11 mouse cellular contexts compared by ENCODE assay signal in the genomic region with DNA sequence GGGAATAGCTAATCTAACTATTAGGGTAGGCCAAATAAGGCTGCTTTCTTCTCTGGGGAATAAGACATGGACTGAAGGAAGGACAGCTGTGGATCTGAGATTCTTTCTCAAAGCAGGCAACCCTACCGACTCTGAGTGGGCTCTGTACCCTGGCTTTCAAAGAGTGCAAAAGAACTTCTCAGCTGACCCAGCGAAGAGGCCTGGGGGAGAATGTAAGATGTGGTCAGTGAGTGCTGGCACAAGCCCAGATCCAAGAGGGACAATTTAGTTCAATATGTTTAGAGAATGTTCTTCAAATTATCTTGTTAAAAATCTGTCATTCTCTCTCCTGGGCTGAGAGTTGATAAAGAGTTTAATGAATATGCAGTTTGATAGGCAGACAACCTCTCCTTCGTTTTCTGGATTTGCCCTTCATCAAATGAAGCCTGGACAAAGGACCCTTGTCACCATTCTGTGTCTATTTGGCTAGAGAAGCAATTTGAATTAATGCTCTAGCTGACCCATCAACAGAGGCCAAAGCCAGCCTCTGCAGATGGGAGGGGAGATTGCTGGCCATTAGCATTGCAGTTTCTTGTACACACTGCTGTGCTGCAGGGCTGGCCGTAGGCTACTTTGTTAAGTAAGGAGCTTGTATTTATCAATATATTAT.
DNase-seq lines count a peak whose midpoint lies in the region; ATAC-seq and TF ChIP-seq lines count a peak whose summit lies in the region.
"Had no signal": no experiment of that assay in that cellular context is flagged by ENCODE, and none has a peak within 500 bp of the region (broad histone marks: within the 10 kb centered on the region; RNA-seq: fewer than 3 reads in every experiment).

No protein-coding gene starts in this region.

- ATAC-seq in CD4-positive, CD25-positive, alpha-beta regulatory T cell, adult 4 months = no peak

- no peak for TF ChIP-seq POLR2A in brain, embryonic 14.5 days (IDR thresholded peaks at IDR 0.05; ENCODE audit: borderline replicate concordance, extremely low read depth, insufficient read depth, insufficient read length, poor library complexity, severe bottlenecking)

- TF ChIP-seq CTCF in brain, embryonic 14.5 days (IDR thresholded peaks at IDR 0.05; ENCODE audit: borderline replicate concordance, extremely low read depth, insufficient read depth, insufficient read length) = no peak

- intact Hi-C loops in left cerebral cortex, postnatal 10 days (cut with DNase I) = no loop called here
- intact Hi-C loops in gastrocnemius, postnatal 14 days (cut with DNase I; ENCODE audit: low total_unique reads) = no loop called here

- DNase-seq in Muller cell, postnatal 12 days (ENCODE audit: inconsistent ontology term) = peak; percentile 83
- DNase-seq in brain, embryonic 14.5 days (ENCODE audit: low read depth) = peak; percentile 81
- DNase-seq in frontal cortex, postnatal 14 days (ENCODE audit: low spot score in 2 of 2) = peak; percentile 15 to 17
- peak; percentile 37 to 50 for DNase-seq in left cerebral cortex, postnatal 10 days (ENCODE audit: extremely low spot score in 1 of 2, low spot score in 2 of 2)
- no peak for DNase-seq in gastrocnemius, postnatal 14 days
- DNase-seq in spleen, postnatal 14 days (ENCODE audit: low spot score in 2 of 2) = no peak
- DNase-seq: adrenal gland, postnatal 10 days; gastrocnemius, adult 2 months; heart, postnatal 14 days; spleen, adult 18-20 months had no signal

Comparison
In these comparisons a context has a peak if more than half of its experiments do, and no peak if none do; other contexts are left out.
1. DNase-seq: peak in Muller cell, postnatal 12 days (single experiment), brain, embryonic 14.5 days (single experiment), frontal cortex, postnatal 14 days (2 of 2) and left cerebral cortex, postnatal 10 days (2 of 2); none in gastrocnemius, postnatal 14 days (single experiment) and spleen, postnatal 14 days (0 of 2).